Mouse (Mus musculus) neural tube, embryonic 13.5 days (tissue): Measurements from ENCODE around the gene Pik3cd. TPM values are rescaled to one million over a fixed set of nuclear protein-coding genes. Genes with fewer than 3 reads are reported as not detected.

ENCODE experiments used
- ATAC-seq: fragments of 200-750 bp; cut with Nextera tagmentation; 2 replicates; pipeline ENCODE4 v1.8.0; 2017; ENCODE audit warnings: low read depth, mild to moderate bottlenecking, moderate TSS enrichment, moderate library complexity
- H3K27ac ChIP-seq: fragments of 300-500 bp; sonication (generic); replicated peaks from 2 replicates; pipeline ENCODE4 v1.5.1; 2015; ENCODE audit warnings: moderate library complexity, mild to moderate bottlenecking, inconsistent platforms
- H3K27me3 ChIP-seq: fragments of 300-500 bp; sonication (generic); 2 replicates; pipeline ENCODE4 v1.6.1; 2015; ENCODE audit warnings: mild to moderate bottlenecking, inconsistent platforms
- H3K36me3 ChIP-seq: fragments of 300-500 bp; sonication (generic); 2 replicates; pipeline ENCODE4 v1.6.1; 2015; ENCODE audit warnings: mild to moderate bottlenecking, inconsistent platforms
- H3K4me1 ChIP-seq: fragments of 300-500 bp; sonication (generic); replicated peaks from 2 replicates; pipeline ENCODE4 v1.6.1; 2015; ENCODE audit warnings: inconsistent platforms
- H3K4me2 ChIP-seq: fragments of 300-500 bp; sonication (generic); 2 replicates; pipeline ENCODE4 v1.6.1; 2015; ENCODE audit warnings: inconsistent platforms, mild to moderate bottlenecking, moderate library complexity
- H3K4me3 ChIP-seq: fragments of 300-500 bp; sonication (generic); 2 replicates; pipeline ENCODE4 v1.5.1; 2015; ENCODE audit warnings: mild to moderate bottlenecking, inconsistent platforms
- H3K9ac ChIP-seq: fragments of 300-500 bp; sonication (generic); 2 replicates; pipeline ENCODE4 v1.6.1; 2015; ENCODE audit warnings: moderate library complexity, mild to moderate bottlenecking, inconsistent platforms
- H3K9me3 ChIP-seq: fragments of 300-500 bp; sonication (generic); 2 replicates; pipeline ENCODE4 v1.6.1; 2016; ENCODE audit warnings: inconsistent platforms
- WGBS: fragments of 180-500 bp; shearing (Covaris S2); methylation state at CpG from one replicate; pipeline ENCODE4 v1.1.7; 2015; 5-methylcytosine and 5-hydroxymethylcytosine counted together
- polyA plus RNA-seq: library from polyadenylated mRNA; unstranded; fragments of >200 nt; fragmentation: Nextera tagmentation; extraction: Ambion mirVana; gene quantifications from 2 replicates; pipeline ENCODE4 v1.2.1, GENCODE M21; 2015

The Pik3cd gene
- polyA plus RNA-seq, 1 experiment from 2014 or later: 20.0 TPM

DNA sequence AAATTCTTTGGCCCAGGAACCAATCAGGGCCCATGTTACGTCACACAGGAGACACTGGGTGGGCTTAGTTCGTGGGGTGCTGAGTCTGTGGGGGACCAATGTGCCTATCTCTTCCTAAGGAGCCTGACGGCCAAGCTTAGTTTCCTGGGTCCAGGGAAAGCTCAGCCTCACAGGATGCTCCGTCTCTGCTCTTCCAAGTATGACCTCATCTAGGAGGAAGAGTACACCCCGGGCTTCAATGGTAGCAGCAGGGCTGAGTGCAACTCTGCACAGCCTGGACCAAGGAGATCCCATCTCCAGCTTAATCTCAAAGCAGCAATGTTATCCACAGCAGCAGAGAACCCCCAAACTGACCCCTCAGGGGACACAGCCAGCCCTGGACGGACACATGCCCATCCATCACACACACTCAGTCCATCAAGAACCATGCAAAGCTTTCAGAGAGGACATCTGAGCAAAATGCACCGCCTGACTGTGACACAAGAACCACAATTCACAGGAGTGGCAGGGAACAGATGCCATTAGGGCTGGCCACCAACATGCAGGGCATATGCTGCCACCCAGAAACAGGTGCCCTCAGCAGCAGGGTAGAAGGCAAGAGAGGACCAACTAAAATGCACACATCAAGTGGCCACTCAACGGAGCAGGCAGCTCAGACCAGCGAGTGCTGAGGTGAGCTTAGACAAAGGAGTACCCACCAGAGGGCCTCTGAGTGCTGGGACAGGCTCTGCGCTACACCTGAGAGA lies 32.5 kb upstream of the Pik3cd start:
- Histone ChIP-seq H3K4me2 (peak overlapping the region; percentile 42), H3K9me3 (no peaks in the 10 kb centered on the region), H3K4me3 (no peak overlapping the region), H3K27ac (peak overlapping the region; percentile 83), H3K27me3 (no peaks in the 10 kb centered on the region), H3K4me1 (peaks cover 74% of the 10 kb centered on the region), H3K36me3 (peaks cover 19% of the 10 kb centered on the region), H3K9ac (peak overlapping the region; percentile 35)
- ATAC-seq: no peak
- 79% methylated on average over 10 of the region's 10 CpGs for WGBS

DNA sequence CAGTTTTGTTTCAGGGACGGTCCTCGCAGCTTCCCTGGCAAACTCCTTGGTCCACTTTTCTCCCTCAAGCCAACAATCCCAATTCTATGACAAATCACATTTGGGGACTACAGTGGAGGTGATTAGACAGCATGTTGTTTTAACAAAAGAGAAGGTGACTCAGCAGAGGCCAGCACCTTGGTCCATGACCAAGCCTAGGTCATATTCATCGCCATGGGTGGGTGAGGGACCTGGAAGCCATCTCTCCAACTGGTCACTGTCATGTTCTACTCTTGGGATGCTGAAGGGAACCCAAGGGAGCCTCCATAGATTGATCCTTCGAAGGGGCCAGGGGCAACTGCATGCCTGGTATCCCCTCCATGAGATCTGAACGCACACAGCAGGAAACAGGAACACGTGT lies 31.9 kb upstream of the Pik3cd start:
- H3K4me2 ChIP-seq: peak overlapping the region; percentile 42
- peak overlapping the region; percentile 22 for H3K9ac ChIP-seq
- peaks cover 26% of the 10 kb centered on the region for H3K36me3 ChIP-seq
- H3K4me1 ChIP-seq: peaks cover 75% of the 10 kb centered on the region
- no peak overlapping the region for H3K4me3 ChIP-seq
- WGBS: 80% methylated on average over 6 of the region's 6 CpGs
- no peaks in the 10 kb centered on the region for H3K9me3 ChIP-seq
- H3K27ac ChIP-seq: peak overlapping the region; percentile 83
- no peak for ATAC-seq
- no peaks in the 10 kb centered on the region for H3K27me3 ChIP-seq

DNA sequence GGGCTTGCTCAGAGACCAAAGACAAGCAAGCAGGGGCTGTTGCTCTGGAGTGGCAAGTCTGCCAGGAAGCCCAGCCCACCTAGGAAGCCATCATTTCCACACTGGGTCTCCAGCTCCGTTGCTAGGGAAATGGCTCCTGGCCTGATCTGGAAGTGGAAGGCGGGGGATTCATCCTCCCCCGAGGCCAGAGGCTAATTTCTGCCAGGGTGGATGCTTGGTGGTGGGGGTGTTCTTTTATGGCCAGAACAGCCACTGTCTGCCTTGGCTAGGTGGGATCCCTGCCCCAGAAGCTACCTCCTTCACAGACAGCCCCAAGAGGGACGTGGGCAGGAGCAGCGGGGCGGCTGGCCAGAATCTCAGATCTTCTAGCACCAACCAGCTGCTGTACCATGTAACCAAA lies 31.4 kb upstream of the Pik3cd start:
- H3K4me1 ChIP-seq: peaks cover 80% of the 10 kb centered on the region
- H3K4me3 ChIP-seq: peak overlapping the region; percentile 1; the same call in 1 of the 2 replicates

DNA sequence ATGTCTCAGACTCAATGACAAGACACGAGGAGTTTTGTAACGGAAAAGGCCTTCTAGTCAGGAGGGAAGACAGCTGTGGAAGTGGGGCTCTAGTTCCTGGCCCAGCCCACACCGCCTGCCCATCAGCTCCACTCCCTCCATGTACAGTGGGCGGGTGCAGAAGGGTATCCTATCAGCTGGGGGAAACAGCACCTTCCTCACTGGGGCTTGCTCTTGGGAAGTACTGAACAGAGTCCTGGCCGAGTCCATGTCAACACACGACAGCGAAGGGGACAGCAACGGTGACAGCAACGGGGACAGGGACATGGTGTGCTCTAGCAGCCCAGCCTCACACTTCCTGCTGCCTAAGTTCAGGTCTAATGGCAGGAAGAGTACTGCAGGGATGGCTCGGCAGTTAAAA lies 30.4 kb upstream of the Pik3cd start:
- no peaks in the 10 kb centered on the region for H3K27me3 ChIP-seq
- peaks cover 74% of the 10 kb centered on the region for H3K4me1 ChIP-seq
- no peak for ATAC-seq
- H3K4me2 ChIP-seq: peak overlapping the region; percentile 42
- H3K9me3 ChIP-seq: no peaks in the 10 kb centered on the region
- H3K36me3 ChIP-seq: peaks cover 38% of the 10 kb centered on the region
- 80% methylated on average over 10 of the region's 10 CpGs for WGBS
- H3K9ac ChIP-seq: no peak overlapping the region
- H3K27ac ChIP-seq: peak overlapping the region; percentile 83; the same call in 1 of the 2 replicates
- H3K4me3 ChIP-seq: no peak overlapping the region

More for the DNA sequence above, 31.4 kb upstream of the Pik3cd start:
- peak overlapping the region; percentile 22 for H3K9ac ChIP-seq
- no peak for ATAC-seq
- H3K27ac ChIP-seq: peak overlapping the region; percentile 83
- peak overlapping the region; percentile 42 for H3K4me2 ChIP-seq
- H3K9me3 ChIP-seq: no peaks in the 10 kb centered on the region
- peaks cover 31% of the 10 kb centered on the region for H3K36me3 ChIP-seq
- no peaks in the 10 kb centered on the region for H3K27me3 ChIP-seq
- 24% methylated on average over 6 of the region's 6 CpGs for WGBS

DNA sequence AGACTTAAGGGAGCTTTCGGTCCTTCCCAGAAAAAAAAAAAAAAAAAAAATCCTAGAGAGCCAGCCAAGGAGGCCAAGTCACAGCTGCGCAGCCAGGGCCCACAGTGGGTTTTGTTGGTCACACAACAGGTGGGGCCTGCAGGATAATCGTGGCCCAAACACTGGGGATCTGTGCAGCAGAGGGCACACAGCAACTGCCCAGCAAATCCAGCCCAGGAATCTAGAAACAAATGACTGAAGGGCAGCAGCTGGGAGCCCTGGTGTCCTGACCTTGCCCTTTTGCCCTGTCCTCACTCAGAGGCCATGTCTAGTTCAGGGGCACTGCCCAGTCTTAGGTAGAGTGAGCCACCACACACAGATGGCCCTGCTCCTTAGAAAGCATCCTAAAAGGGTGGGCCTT lies 29.9 kb upstream of the Pik3cd start:
- Histone ChIP-seq H3K27me3 (no peaks in the 10 kb centered on the region), H3K9ac (no peak overlapping the region), H3K27ac (peak overlapping the region; percentile 83; the same call in 1 of the 2 replicates), H3K4me1 (peaks cover 73% of the 10 kb centered on the region), H3K36me3 (peaks cover 43% of the 10 kb centered on the region), H3K4me2 (no peak overlapping the region), H3K9me3 (no peaks in the 10 kb centered on the region), H3K4me3 (no peak overlapping the region)
- 81% methylated on average over 3 of the region's 3 CpGs for WGBS
- ATAC-seq: no peak

DNA sequence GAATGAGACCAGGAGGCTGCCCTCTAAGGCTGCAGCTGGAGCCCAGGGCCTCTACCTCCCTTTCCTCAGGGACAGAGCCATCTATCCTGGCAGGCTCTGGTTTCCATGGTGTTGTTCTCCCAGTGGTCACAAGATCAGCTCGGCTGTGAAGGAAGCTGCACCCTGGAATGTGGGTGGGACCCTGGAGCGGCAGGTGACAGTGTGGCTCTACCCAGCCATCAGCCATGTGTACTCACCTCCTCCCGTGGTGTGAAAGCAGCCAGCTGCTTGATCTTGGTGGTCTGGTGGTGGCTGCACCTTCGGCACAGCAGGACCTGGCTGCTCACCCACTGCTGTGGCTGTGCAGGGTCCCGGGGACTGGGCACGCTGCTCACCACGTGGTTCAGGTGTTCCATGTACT lies 28.5 kb upstream of the Pik3cd start:
- Histone ChIP-seq H3K4me1 (peaks cover 59% of the 10 kb centered on the region), H3K27me3 (no peaks in the 10 kb centered on the region), H3K4me3 (no peak overlapping the region), H3K9ac (no peak overlapping the region), H3K36me3 (peaks cover 58% of the 10 kb centered on the region), H3K9me3 (no peaks in the 10 kb centered on the region), H3K27ac (0 out of 2 replicates have a peak overlapping the region, but pooled peaks have one; percentile 5), H3K4me2 (no peak overlapping the region)
- WGBS: 78% methylated on average over 7 of the region's 7 CpGs
- no peak for ATAC-seq

DNA sequence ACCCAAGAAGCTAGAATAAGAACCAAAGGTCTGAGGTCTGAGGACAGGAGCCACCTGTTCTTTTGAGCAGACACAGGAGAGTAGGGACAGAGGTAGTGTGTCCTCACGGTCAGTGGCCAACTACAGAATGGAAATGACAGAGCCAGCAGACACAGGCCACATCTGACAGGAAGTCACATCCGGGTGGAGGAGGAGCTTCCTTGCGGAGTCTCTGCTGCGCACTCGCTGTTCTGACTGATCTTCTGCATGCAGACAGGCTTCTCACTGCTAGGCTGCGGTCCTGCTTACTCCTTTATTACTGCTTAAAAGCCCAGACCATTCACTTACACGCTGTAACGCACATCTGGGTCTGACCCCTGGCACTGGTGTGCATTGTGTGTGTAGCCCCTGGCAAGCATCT lies 26.4 kb upstream of the Pik3cd start:
- ATAC-seq: no peak
- Histone ChIP-seq H3K4me3 (no peak overlapping the region), H3K27me3 (no peaks in the 10 kb centered on the region), H3K4me2 (no peak overlapping the region), H3K4me1 (peaks cover 48% of the 10 kb centered on the region), H3K27ac (no peak overlapping the region), H3K9ac (no peak overlapping the region), H3K9me3 (no peaks in the 10 kb centered on the region), H3K36me3 (peaks cover 76% of the 10 kb centered on the region)
- 76% methylated on average over 8 of the region's 8 CpGs for WGBS

DNA sequence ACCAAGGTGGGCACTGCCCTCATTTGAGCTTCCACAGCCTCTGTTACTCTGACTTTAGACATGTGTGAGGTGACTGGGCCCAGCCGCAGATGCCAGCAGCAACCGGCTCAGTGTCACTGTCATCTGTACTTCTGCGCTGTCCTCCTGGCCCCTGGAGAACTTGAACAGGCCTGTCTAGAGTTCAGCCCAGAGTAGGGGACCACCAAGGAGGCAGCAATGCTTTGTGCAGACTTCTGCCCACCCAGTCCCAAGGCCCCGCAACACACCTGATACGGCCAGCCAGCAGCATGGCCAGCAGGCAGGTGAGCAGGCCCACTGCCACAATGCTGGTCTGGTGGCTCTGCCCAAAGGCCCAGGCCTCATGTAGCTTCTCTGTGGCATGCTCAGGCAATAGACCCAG lies 25.3 kb upstream of the Pik3cd start:
- Histone ChIP-seq H3K4me2 (no peak overlapping the region), H3K27ac (no peak overlapping the region), H3K4me3 (no peak overlapping the region), H3K9me3 (no peaks in the 10 kb centered on the region), H3K4me1 (peaks cover 48% of the 10 kb centered on the region), H3K36me3 (peaks cover 84% of the 10 kb centered on the region), H3K9ac (no peak overlapping the region), H3K27me3 (no peaks in the 10 kb centered on the region)
- ATAC-seq: no peak
- WGBS: 94% methylated on average over 5 of the region's 5 CpGs

DNA sequence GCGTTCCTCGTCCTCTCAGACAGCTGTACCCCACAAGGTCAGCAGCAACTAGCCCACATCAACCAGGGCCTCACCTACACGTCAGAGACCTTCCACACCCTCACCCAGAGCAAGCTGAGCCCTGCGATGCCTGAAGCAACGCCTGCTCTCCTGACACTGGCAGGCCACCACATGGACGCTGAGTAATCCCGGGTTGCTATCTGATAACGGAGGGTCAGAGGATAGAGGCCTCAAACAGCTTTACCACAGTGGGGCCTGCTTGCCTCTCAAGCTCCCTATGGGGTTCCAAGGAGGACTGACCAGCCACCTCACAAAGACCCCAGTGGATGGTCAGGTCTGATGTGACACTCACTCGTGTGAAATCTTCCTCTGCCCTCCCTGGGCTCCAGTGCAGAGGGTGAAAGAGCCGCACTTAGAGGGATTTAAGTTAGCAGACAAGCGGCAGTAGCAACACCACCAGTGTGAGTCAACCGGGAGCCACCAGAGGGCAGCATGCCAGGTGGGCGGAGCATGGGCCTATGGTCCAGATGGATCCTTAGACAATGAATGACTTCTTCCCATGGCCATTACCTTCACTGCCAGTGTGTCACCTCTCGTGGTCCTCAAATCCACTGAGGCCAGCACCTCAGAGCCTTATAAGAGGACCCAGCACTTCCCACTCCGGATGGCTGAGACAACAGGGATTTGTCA lies 23.4 kb upstream of the Pik3cd start:
- Histone ChIP-seq H3K4me2 (no peak overlapping the region), H3K9ac (no peak overlapping the region), H3K4me3 (no peak overlapping the region), H3K27ac (no peak overlapping the region), H3K4me1 (peaks cover 37% of the 10 kb centered on the region), H3K27me3 (no peaks in the 10 kb centered on the region), H3K9me3 (no peaks in the 10 kb centered on the region), H3K36me3 (peaks cover 90% of the 10 kb centered on the region)
- no peak for ATAC-seq
- WGBS: 74% methylated on average over 15 of the region's 15 CpGs

DNA sequence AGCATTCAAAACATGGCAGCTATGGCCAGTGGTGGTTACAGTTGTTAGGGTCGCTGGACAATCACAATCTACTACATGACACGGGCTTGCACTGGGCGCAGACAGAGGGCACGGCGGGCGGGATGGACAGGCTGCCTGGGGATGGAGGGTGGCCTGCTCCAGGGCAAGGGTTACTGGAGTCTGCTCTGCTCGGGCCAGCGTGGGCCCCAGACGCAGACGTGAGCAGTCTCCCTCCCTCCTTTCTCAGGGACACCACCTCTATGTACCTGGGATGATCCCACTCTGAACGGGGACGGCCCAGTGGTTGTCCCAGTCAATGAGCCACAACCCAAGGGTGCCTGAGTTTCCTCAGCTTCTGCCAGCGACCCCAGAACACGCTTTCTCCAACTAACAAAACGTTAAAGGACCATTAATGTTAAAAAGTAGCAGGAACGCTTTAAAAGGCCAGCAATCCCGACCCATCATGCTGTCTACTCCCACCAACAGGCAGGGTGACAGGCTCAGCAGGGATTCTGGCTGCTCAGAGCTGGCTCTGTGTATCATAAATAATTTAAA lies 22.6 kb upstream of the Pik3cd start:
- 93% methylated on average over 17 of the region's 17 CpGs for WGBS
- Histone ChIP-seq H3K27ac (peak overlapping the region; percentile 33; the same call in 1 of the 2 replicates), H3K9me3 (no peaks in the 10 kb centered on the region), H3K9ac (no peak overlapping the region), H3K36me3 (peaks cover 90% of the 10 kb centered on the region), H3K4me1 (peaks cover 33% of the 10 kb centered on the region), H3K4me3 (no peak overlapping the region), H3K27me3 (no peaks in the 10 kb centered on the region), H3K4me2 (no peak overlapping the region)
- no peak for ATAC-seq

DNA sequence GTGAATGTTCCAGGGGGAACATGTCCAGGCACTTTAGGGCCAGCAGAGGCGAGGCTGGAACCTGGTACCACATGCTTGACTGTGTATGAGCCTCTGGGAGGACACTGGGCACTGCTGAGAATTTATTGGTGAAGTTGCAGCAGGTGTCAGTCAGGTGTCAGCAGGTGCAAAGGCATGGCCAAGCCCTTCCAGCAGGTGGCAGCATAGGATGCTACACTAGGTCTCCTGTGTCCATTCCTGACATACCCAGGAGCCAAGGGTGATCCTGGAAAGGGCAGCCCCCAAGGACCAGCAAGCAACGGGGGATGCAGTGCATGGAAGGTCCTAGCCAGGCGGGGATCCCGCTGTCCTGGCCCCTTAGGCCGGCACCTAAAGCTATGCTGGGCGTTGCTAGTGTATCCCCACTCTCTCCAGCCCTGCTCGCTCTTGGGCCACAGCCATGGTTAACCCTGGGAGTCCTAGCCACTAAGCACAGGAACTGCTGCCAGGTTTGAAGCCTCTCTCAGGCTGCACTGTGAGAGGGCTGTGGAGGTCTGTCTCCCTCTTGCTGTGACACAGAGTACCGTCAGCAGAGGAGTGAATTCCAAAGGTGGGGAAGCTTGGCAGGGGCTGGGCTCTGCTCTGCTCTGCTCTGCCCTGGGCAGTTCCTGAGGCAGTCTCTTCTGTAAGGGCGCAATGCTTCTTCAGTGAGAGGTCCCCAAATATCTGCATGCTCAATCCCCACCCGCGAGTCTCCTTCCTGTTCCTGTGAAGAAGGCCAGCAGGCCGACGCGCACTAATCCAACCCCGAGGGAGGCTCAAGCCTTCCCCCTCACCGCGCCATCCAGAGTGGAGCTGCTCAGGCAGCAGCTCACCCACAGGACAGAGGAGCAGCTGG lies 21.7 kb upstream of the Pik3cd start:
- H3K27ac ChIP-seq: peak overlapping the region; percentile 33; the same call in 1 of the 2 replicates
- H3K4me1 ChIP-seq: peaks cover 30% of the 10 kb centered on the region
- H3K27me3 ChIP-seq: no peaks in the 10 kb centered on the region
- WGBS: 77% methylated on average over 17 of the region's 17 CpGs
- H3K36me3 ChIP-seq: peaks cover 90% of the 10 kb centered on the region
- no peak overlapping the region for H3K4me3 ChIP-seq
- H3K4me2 ChIP-seq: no peak overlapping the region
- no peak for ATAC-seq
- H3K9me3 ChIP-seq: no peaks in the 10 kb centered on the region
- peak overlapping the region; percentile 26; the same call in 1 of the 2 replicates for H3K9ac ChIP-seq
